Mouse (Mus musculus) ovary, postnatal 14 days (tissue): ENCODE measurements around the gene Gsta4.
A peak's percentile ranks its signal among the peaks of the same experiment; 100 is the strongest.
"Not testable (repeated sequence)": the region's sequence is repeated elsewhere in the genome, so short reads cannot be mapped to it uniquely, and the experiment has no call there.

Experiments
- DNase-seq: peaks from one replicate; pipeline ENCODE4 v3.0.0; 2022; ENCODE audit warnings: low spot score

Gsta4 gene

GRCm38 (mm10) chr9:78182474-78182873, at the start of gene Gsta4:
TSS of gene Gsta4 (plus strand) at chr9:78182774.
- not testable (repeated sequence) for DNase-seq

GRCm38 (mm10) chr9:78135658-78136057, 46.9 kb upstream of the Gsta4 start:
- DNase-seq = no peak

- DNase-seq = no peak
Observed at GRCm38 (mm10) chr9:78138044-78138676, 44.4 kb upstream of the Gsta4 start.

GRCm38 (mm10) chr9:78139463-78139862, 43.1 kb upstream of the Gsta4 start:
- DNase-seq = no peak

- DNase-seq = no peak
Observed at GRCm38 (mm10) chr9:78146099-78146498, 36.5 kb upstream of the Gsta4 start.

- no peak for DNase-seq
Observed at GRCm38 (mm10) chr9:78146627-78147026, 35.9 kb upstream of the Gsta4 start.

GRCm38 (mm10) chr9:78148149-78148548, 34.4 kb upstream of the Gsta4 start:
- no peak for DNase-seq

GRCm38 (mm10) chr9:78149770-78150169, 32.8 kb upstream of the Gsta4 start:
- not testable (repeated sequence) for DNase-seq

GRCm38 (mm10) chr9:78154211-78154977, 28.2 kb upstream of the Gsta4 start:
- no peak for DNase-seq

- no peak for DNase-seq
Observed at GRCm38 (mm10) chr9:78157221-78157620, 25.4 kb upstream of the Gsta4 start.

GRCm38 (mm10) chr9:78163291-78163690, 19.3 kb upstream of the Gsta4 start:
- DNase-seq = no peak

GRCm38 (mm10) chr9:78164741-78165140, 17.8 kb upstream of the Gsta4 start:
- DNase-seq = no peak

- no peak for DNase-seq
Observed at GRCm38 (mm10) chr9:78165454-78165853, 17.1 kb upstream of the Gsta4 start.

- DNase-seq = no peak
Observed at GRCm38 (mm10) chr9:78166694-78167452, 15.7 kb upstream of the Gsta4 start.

- no peak for DNase-seq
Observed at GRCm38 (mm10) chr9:78167453-78167969, 15.1 kb upstream of the Gsta4 start.

GRCm38 (mm10) chr9:78168864-78169263, 13.7 kb upstream of the Gsta4 start:
- no peak for DNase-seq

- no peak for DNase-seq
Observed at GRCm38 (mm10) chr9:78174016-78174415, 8.6 kb upstream of the Gsta4 start.

- DNase-seq = not testable (repeated sequence)
Observed at GRCm38 (mm10) chr9:78174925-78175276, 7.7 kb upstream of the Gsta4 start.

GRCm38 (mm10) chr9:78175277-78176200, 7.0 kb upstream of the Gsta4 start:
- DNase-seq = peak; percentile 85

- peak; percentile 44 for DNase-seq
Observed at GRCm38 (mm10) chr9:78176201-78176727, 6.3 kb upstream of the Gsta4 start.

- no peak for DNase-seq
Observed at GRCm38 (mm10) chr9:78176831-78177230, 5.7 kb upstream of the Gsta4 start.
